Mouse (Mus musculus) lung, postnatal 4 days (tissue): ENCODE measurements around the gene Rpe65.

Experiments
- DNase-seq, 2 experiments: peaks; one replicate each; pipeline ENCODE4 v3.0.0; 2021

The Rpe65 gene

GRCm38 (mm10) chr3:159598875-159599274 lies at the start of gene Rpe65:
Rpe65 (plus strand) TSS chr3:159599175.
- DNase-seq: no peak

GRCm38 (mm10) chr3:159550224-159550623 lies 48.8 kb upstream of the Rpe65 start:
- DNase-seq: no peak

GRCm38 (mm10) chr3:159614977-159615376 lies 16.0 kb downstream of the Rpe65 start:
- no peak for DNase-seq

GRCm38 (mm10) chr3:159621026-159621425 lies 22.1 kb downstream of the Rpe65 start:
- DNase-seq: no peak

GRCm38 (mm10) chr3:159624010-159624409 lies 25.0 kb downstream of the Rpe65 start:
- DNase-seq: no peak

- no peak for DNase-seq
Observed at GRCm38 (mm10) chr3:159660741-159661140, 61.8 kb downstream of the Rpe65 start.

GRCm38 (mm10) chr3:159663333-159663732 lies 64.4 kb downstream of the Rpe65 start:
- no peak for DNase-seq
